Mouse (Mus musculus): ENCODE data around the gene Phyh. TPM values are rescaled to one million over a fixed set of nuclear protein-coding genes. Genes with fewer than 3 reads are reported as not detected.

Gene Phyh
- total RNA-seq, 2 experiments from 2014 or later = 532 to 534 TPM

DNA sequence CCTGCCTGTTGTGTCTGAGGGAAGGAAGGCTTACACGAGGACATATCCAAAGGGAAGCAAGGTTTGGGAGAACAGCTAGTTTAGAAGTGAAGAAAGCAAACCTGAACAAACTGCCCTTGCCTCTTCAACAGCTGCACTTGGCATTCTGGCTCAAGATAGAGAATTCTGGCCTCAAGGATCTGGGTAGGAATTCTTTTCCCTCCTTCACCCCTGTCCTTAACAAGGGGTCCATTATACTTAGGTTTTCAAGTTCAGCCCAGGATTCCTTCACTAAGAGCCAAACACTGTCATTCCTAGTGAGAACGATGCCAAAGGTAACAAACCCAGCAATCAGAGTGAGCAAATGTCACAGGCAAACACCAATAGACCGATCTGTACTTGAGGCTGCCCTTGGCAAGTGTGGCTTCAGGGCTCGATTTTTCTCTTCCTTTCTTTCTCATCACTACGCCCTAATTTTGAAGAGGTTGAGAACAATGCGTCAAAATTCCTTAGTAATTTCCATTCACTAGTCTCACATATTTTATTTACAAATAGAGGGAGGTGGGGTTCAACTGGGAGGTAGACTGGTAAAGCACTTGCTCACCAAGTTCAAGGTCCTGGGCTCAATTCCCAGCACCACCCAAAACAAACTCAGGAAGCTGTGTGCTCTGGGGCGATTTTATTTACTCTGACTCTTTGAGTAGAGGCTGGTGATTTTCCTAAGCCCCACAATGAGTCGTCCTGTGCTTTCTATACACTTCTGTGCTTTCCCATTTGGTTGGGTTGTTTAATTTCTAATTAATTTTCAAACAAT, 68.8 kb downstream of the Phyh start:
- DNase-seq = no peak
- intact Hi-C loops (cut with DNase I) = no loop called here

Other genes starting within 250 kb of the Phyh start
- gene Bend7, start 201.2 kb upstream of the Phyh start, total RNA-seq (2021) = 1 to 10 TPM; 5.8 to 6.8 TPM
- gene Sephs1, start 37.5 kb upstream of the Phyh start, total RNA-seq (2021) = 10 to 100 TPM; 18.8 to 19.3 TPM
- gene Ucma, start 57.1 kb downstream of the Phyh start, total RNA-seq (2021) = not detected
- 1 to 10 TPM in 1 of 2 experiments, under 1 TPM in 1; 0.88 to 1.8 TPM for gene Mcm10, start 93.8 kb downstream of the Phyh start, total RNA-seq (2021)
- 10 to 100 TPM; 41.8 to 44.0 TPM for gene Optn, start 145.0 kb downstream of the Phyh start, total RNA-seq (2021)
- 1 to 10 TPM; 5.2 to 6.0 TPM for gene Ccdc3, start 218.8 kb downstream of the Phyh start, total RNA-seq (2021)

All from heart, postnatal 14 days (tissue).